Mouse (Mus musculus) small intestine, adult 2 months (tissue): Measurements from ENCODE around the gene Slc4a1ap.

Experiments
- CTCF ChIP-seq: fragments of 200-500 bp; IDR thresholded peaks from 2 replicates; pipeline ENCODE4 v1.5.1; 2012; ENCODE audit warnings: low read depth, mild to moderate bottlenecking, control low read depth, inconsistent platforms, low read length, moderate library complexity, mixed read lengths; ENCODE audit not compliant: insufficient replicate concordance, insufficient read length; ENCODE audit errors: extremely low read depth
- POLR2A ChIP-seq: fragments of 200-500 bp; IDR thresholded peaks from 2 replicates; pipeline ENCODE4 v1.6.1; 2012; ENCODE audit warnings: low read depth, mild to moderate bottlenecking, control low read depth, inconsistent platforms, low read length, moderate library complexity

DNA sequence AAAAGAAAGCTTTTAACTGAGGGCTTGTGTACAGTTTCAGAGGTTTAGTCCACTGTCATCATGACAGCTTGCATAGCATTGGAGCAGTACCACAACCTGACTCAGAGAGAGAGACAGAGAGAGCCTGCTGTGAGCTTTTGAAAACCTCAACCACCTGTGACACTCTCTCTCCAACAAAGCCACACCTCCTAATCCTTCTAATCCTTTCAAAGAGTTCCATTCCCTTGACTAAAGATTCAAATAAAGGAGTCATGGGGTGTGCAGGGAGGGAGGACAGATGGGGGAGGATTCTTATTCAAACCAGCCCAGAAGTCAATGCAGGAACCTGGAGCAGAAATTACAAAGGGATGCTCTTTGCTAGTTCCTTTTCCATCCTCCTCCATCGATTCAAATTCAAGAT, 34.8 kb upstream of the Slc4a1ap start:
- TF ChIP-seq CTCF (no peak), POLR2A (no peak)
